14 mouse cellular contexts compared by ENCODE assay signal in genomic region chr7:110787310-110787709, GRCm38 (mm10). TPM values are rescaled to one million over a fixed set of nuclear protein-coding genes. Genes with fewer than 3 reads are reported as not detected.
DNase-seq lines count a peak whose midpoint lies in the region; ATAC-seq lines count a peak whose summit lies in the region.
"Had no signal": no experiment of that assay in that cellular context is flagged by ENCODE, and none has a peak within 500 bp of the region (broad histone marks: within the 10 kb centered on the region; RNA-seq: fewer than 3 reads in every experiment).

No protein-coding gene starts in this region.

- H3K4me3 ChIP-seq in kidney, embryonic 14.5 days (ENCODE audit: low read length): no peak overlapping the region
- no peak overlapping the region for H3K4me3 ChIP-seq in macrophage (ENCODE audit: inconsistent target)
- H3K4me3 ChIP-seq in midbrain, embryonic 16.5 days (ENCODE audit: low read depth, low read length): no peak overlapping the region
- H3K4me3 ChIP-seq in hindbrain, embryonic 13.5 days: no peak overlapping the region
- H3K4me3 ChIP-seq: embryonic facial prominence, embryonic 13.5 days; neural tube, embryonic 13.5 days had no signal

- no peaks in the 10 kb centered on the region for H3K27me3 ChIP-seq in kidney, embryonic 14.5 days (ENCODE audit: control insufficient read depth, insufficient read depth, low read length)
- no peaks in the 10 kb centered on the region for H3K27me3 ChIP-seq in midbrain, embryonic 16.5 days (ENCODE audit: control insufficient read depth, insufficient read depth, low read depth, low read length)
- no peaks in the 10 kb centered on the region for H3K27me3 ChIP-seq in hindbrain, embryonic 13.5 days
- H3K27me3 ChIP-seq: embryonic facial prominence, embryonic 13.5 days; neural tube, embryonic 13.5 days had no signal

- H3K79me2 ChIP-seq in macrophage (ENCODE audit: inconsistent target): peaks cover 67% of the 10 kb centered on the region

- peak; percentile 54 for DNase-seq in kidney, adult 18-20 months
- peak; percentile 68 to 72 for DNase-seq in heart, adult 9 months (ENCODE audit: low spot score in 2 of 2)
- DNase-seq in kidney, postnatal 10 days: peak; percentile 71
- DNase-seq: cerebellum, postnatal 10 days; layer of hippocampus, adult 9-11 months; right cerebral cortex, postnatal 14 days had no signal

- peaks cover 23% of the 10 kb centered on the region for H3K4me1 ChIP-seq in kidney, embryonic 14.5 days (ENCODE audit: control insufficient read depth, insufficient read depth, low read length)
- H3K4me1 ChIP-seq in midbrain, embryonic 16.5 days (ENCODE audit: control insufficient read depth, insufficient read depth, low read length): no peaks in the 10 kb centered on the region
- peaks cover 4% of the 10 kb centered on the region; the same call in 1 of the 2 replicates for H3K4me1 ChIP-seq in hindbrain, embryonic 13.5 days (replicated peaks)

- WGBS in kidney, embryonic 14.5 days: 81% methylated on average over 6 of the region's 6 CpGs
- WGBS in macrophage (ENCODE audit: missing documents): 25% methylated on average over 6 of the region's 6 CpGs
- 66% methylated on average over 6 of the region's 6 CpGs for WGBS in midbrain, embryonic 16.5 days
- 76% methylated on average over 6 of the region's 6 CpGs for WGBS in hindbrain, embryonic 13.5 days

- H3K9me3 ChIP-seq in kidney, embryonic 14.5 days (ENCODE audit: control insufficient read depth, low read length): no peaks in the 10 kb centered on the region
- no peaks in the 10 kb centered on the region for H3K9me3 ChIP-seq in midbrain, embryonic 16.5 days (replicated peaks; ENCODE audit: control insufficient read depth, low read length, poor library complexity, severe bottlenecking)
- H3K9me3 ChIP-seq in hindbrain, embryonic 13.5 days: no peaks in the 10 kb centered on the region
- H3K9me3 ChIP-seq: embryonic facial prominence, embryonic 13.5 days; neural tube, embryonic 13.5 days had no signal

- H3K27ac ChIP-seq in kidney, embryonic 14.5 days (ENCODE audit: low read depth, low read length): no peak overlapping the region
- H3K27ac ChIP-seq in macrophage: peak overlapping the region; percentile 98
- H3K27ac ChIP-seq in midbrain, embryonic 16.5 days (ENCODE audit: low read length): no peak overlapping the region
- no peak overlapping the region for H3K27ac ChIP-seq in hindbrain, embryonic 13.5 days
- H3K27ac ChIP-seq: embryonic facial prominence, embryonic 13.5 days; hindbrain, embryonic 14.5 days; neural tube, embryonic 13.5 days; stomach, postnatal 0 days had no signal

- H3K36me3 ChIP-seq in kidney, embryonic 14.5 days (ENCODE audit: control insufficient read depth, insufficient read depth, low read length): no peaks in the 10 kb centered on the region
- peaks cover 11% of the 10 kb centered on the region; the same call in 1 of the 2 replicates for H3K36me3 ChIP-seq in macrophage (ENCODE audit: inconsistent target)
- no peaks in the 10 kb centered on the region for H3K36me3 ChIP-seq in midbrain, embryonic 16.5 days (ENCODE audit: control insufficient read depth, insufficient read depth, low read length)
- H3K36me3 ChIP-seq in hindbrain, embryonic 13.5 days: no peaks in the 10 kb centered on the region
- H3K36me3 ChIP-seq: embryonic facial prominence, embryonic 13.5 days; neural tube, embryonic 13.5 days had no signal

- H3K9ac ChIP-seq in kidney, embryonic 14.5 days (ENCODE audit: low read depth, low read length): no peak overlapping the region
- H3K9ac ChIP-seq in midbrain, embryonic 16.5 days (ENCODE audit: low read depth, low read length): no peak overlapping the region
- H3K9ac ChIP-seq in hindbrain, embryonic 13.5 days: no peak overlapping the region
- H3K9ac ChIP-seq: embryonic facial prominence, embryonic 13.5 days; hindbrain, embryonic 14.5 days; neural tube, embryonic 13.5 days had no signal

- no peak overlapping the region for H3K4me2 ChIP-seq in kidney, embryonic 14.5 days (replicated peaks; ENCODE audit: low read depth, low read length)
- H3K4me2 ChIP-seq in midbrain, embryonic 16.5 days (ENCODE audit: low read length): no peak overlapping the region
- no peak overlapping the region for H3K4me2 ChIP-seq in hindbrain, embryonic 13.5 days
- H3K4me2 ChIP-seq: embryonic facial prominence, embryonic 13.5 days; hindbrain, embryonic 14.5 days; neural tube, embryonic 13.5 days had no signal

- ATAC-seq in kidney, embryonic 14.5 days (ENCODE audit: low FRiP score, low TSS enrichment): no peak
- ATAC-seq in midbrain, embryonic 16.5 days: no peak
- no peak for ATAC-seq in hindbrain, embryonic 13.5 days (ENCODE audit: low FRiP score)

RNA-seq across cellular contexts. Expression of gene Ampd3, which starts 19.3 kb away (rescaled TPM):
- polyA plus RNA-seq in kidney, embryonic 14.5 days (2014; fragmentation: Nextera tagmentation; extraction: Ambion mirVana): 3.2 and 4.5 TPM in 2 replicates
- total RNA-seq in macrophage (2018; cell fraction: chromatin; rRNA removed): 100 to 1,000 TPM in 16 of 26 experiments, 10 to 100 TPM in 10; 73.4 to 834 (median 156) TPM
- 100 to 1,000 TPM in 4 of 26 experiments, 10 to 100 TPM in 22; 22.3 to 172 (median 30.3) TPM for total RNA-seq in macrophage (2018; cell fraction: cytosol; rRNA removed)
- 100 to 1,000 TPM in 15 of 26 experiments, 10 to 100 TPM in 11; 35.2 to 511 (median 111) TPM for total RNA-seq in macrophage (2018; cell fraction: nucleus; rRNA removed)
- 28.1 to 43.7 TPM (median 33.5 TPM) in 3 replicates for polyA plus RNA-seq in macrophage (2018)
- polyA plus RNA-seq in midbrain, embryonic 16.5 days (2015; fragmentation: Nextera tagmentation; extraction: Ambion mirVana): 10.3 and 13.9 TPM in 2 replicates
- polyA plus RNA-seq in hindbrain, embryonic 13.5 days (2015; fragmentation: Nextera tagmentation; extraction: Ambion mirVana): 4.3 and 4.9 TPM in 2 replicates

RNA-seq across cellular contexts. Expression of gene Rnf141, which starts 56.9 kb away (rescaled TPM):
- polyA plus RNA-seq in kidney, embryonic 14.5 days (2014; fragmentation: Nextera tagmentation; extraction: Ambion mirVana): 21.3 and 27.1 TPM in 2 replicates
- 100 to 1,000 TPM in 8 of 26 experiments, 10 to 100 TPM in 18; 31.4 to 143 (median 83.4) TPM for total RNA-seq in macrophage (2018; cell fraction: chromatin; rRNA removed)
- total RNA-seq in macrophage (2018; cell fraction: cytosol; rRNA removed): 10 to 100 TPM; 29.4 to 73.9 (median 47.1) TPM
- total RNA-seq in macrophage (2018; cell fraction: nucleus; rRNA removed): 100 to 1,000 TPM in 5 of 26 experiments, 10 to 100 TPM in 21; 28.2 to 126 (median 70.2) TPM
- polyA plus RNA-seq in macrophage (2018): 27.9 to 56.7 TPM (median 33.9 TPM) in 3 replicates
- 35.1 and 39.7 TPM in 2 replicates for polyA plus RNA-seq in midbrain, embryonic 16.5 days (2015; fragmentation: Nextera tagmentation; extraction: Ambion mirVana)
- 29.7 and 31.2 TPM in 2 replicates for polyA plus RNA-seq in hindbrain, embryonic 13.5 days (2015; fragmentation: Nextera tagmentation; extraction: Ambion mirVana)
